Mouse (Mus musculus): Measurements from ENCODE around the gene Armc8.

DNA sequence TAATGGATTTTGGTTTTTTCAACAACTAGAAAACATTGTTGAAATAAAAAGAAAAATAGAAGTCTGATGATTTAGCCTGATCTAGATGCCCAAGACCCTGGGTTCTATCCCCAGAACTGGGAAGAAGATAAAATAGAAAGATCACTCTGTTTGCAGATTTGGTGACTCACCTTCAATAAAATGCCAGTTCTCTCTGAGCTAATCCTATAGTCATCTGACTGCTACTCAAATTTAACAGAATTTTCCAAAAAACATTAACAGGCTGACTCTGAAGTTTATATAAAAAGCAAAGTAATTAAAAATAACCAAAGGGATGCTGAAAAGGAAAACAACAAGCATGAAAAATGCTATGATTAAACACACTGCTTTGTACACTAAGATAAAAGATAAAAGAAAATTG, 122.4 kb downstream of the Armc8 start:
- no peak for TF ChIP-seq POLR2A (IDR thresholded peaks at IDR 0.05; ENCODE audit: borderline replicate concordance, insufficient read depth, low read length)
- no peak for TF ChIP-seq CTCF (IDR thresholded peaks at IDR 0.05; ENCODE audit: borderline replicate concordance, insufficient read depth, low read depth, low read length)
